Mouse (Mus musculus): ENCODE measurements around the gene Ptpn18. TPM values are rescaled to one million over a fixed set of nuclear protein-coding genes. Genes with fewer than 3 reads are reported as not detected.

The Ptpn18 gene
- total RNA-seq, 2 experiments from 2014 or later, result 3.4 to 4.0 TPM

DNA sequence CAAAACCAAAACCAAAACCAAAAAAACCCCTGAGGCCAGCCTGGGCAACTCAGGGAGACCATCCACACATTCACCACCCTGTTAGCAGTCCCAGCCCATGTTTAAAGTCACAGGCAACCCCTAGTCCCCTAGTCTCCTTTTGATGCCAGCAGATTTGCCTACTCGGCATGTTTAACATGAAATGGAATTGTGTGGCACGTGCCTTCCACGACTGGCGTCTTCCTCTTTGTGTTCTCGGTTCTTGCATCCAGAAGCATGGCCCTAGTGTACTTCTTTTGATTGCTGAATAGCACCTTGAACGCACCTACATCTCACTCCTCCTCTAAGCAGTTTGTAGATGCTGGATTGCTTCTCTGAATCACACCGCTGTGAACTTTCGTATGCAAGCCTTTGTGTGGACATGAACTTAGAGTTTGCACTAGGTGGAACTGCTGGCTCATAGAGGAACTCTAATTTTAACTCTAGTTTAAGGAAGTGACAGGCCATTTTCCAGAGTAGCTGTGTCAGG, 4.8 kb downstream of the Ptpn18 start:
- intact Hi-C loops (cut with DNase I), result no loop called here
- DNase-seq, result no peak

DNA sequence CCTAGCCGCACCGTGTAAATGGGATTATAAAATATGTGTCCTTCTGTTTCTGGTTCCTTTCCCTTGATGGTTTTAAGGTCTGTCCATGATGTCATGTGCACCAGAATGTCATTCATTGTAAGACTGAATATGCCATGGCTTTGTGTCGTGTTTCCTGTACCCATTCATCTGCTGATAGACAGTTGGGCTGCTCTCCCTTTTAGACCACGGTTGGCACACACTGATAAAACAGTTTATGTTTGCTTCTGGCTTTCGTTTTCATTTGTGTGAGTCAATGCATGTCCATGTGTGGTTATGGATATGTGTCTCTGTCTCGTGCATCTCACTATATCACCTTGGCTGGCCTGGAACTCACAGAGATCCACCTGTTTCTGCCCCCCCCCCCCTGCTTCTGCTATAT, 5.9 kb downstream of the Ptpn18 start:
- no peak for DNase-seq
- intact Hi-C loops (cut with DNase I), result no loop called here

DNA sequence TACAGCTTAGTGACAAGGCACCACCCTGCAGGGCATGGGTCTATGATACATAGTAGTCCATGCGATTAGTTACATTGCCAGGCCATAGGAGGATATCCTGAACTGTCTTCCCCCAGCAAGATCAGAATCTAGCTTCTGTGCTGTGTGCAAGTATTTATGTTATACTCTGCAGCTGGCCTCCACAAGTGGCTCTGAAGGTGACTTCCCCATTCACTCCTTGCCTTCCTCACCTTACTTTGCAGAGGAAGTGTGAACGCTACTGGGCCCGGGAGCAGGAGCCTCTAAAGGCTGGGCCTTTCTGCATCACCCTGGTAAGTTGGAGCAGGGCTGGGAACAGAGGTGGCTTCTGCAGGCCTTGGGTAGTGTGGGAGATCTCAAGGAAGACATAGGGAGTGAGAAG, 8.5 kb downstream of the Ptpn18 start:
- no peak for DNase-seq
- intact Hi-C loops (cut with DNase I), result no loop called here

DNA sequence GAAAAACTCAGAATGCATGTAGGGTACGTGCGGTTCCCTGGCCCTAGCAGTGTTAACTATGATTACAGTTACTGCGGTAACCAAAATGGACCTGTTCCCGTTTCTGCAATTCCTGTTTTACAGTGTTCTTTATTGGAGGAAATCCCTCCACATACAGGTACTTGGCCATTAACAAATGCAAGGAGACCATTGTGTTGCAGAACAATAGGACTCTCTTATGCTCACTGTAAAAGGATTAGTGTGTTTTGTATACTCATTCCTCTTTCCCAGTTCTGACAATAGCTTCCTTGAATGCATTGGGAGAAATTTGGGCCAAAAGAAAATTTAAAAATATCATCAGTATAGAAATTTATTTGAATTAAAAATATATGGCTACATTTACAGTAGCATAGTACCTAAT, 8.9 kb downstream of the Ptpn18 start:
- no peak for DNase-seq
- intact Hi-C loops (cut with DNase I), result no loop called here

DNA sequence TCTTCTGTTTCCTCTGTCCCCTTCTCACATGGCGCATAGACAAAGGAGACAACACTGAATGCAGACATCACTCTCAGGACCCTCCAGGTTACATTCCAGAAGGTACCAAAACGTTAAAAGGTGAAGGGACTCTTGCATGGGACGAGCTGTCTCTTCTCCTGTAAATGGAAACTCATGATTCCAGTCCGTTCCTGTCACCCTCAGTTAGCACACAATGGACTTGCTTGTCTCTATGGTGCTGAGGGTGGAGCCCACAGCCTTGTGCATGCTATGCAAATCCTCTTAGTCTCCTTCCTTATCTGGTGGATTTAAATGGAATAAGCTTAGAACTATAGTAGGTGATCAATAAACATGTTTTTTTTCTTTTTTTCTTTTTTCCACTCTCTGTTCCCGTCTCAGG, 10.2 kb downstream of the Ptpn18 start:
- intact Hi-C loops (cut with DNase I), result no loop called here
- no peak for DNase-seq

DNA sequence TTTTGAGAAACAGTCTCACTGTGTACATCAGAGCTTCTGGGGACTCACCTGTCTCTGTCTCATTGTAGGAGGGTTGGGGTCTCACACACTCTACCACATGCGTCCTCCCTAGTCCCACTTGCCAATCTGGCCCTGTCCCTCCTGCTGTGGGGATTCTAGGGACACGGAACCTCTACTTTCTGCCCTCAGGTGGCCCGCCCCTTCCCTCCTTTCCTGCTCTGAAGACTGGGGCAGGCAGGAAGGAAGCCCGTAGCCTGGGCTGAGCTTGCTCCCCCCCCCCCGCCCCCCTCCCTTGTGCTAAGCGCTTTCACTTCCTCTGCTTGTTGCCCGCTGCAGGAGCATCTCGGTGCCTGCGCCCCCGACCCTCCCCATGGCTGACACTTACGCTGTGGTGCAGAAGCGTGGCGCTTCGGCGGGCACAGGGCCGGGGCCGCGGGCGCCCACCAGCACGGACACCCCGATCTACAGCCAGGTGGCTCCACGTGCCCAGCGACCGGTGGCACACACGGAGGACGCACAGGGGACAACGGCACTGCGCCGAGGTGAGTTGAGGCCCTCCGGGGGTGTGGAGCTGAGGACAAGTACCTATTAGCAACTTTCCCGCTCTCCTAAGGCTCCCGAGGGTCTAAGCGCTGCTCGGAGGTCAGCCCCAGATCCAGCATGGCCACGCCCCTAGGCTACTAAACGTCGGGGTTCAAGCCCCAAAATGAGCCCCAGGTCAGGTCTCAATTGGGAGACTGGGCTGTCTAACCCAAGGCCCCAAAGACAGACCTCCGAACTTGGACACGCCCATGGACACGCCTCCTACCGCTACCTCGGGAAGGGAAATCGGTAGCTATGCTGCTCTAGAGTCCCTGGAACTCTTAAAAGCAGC, 13.1 kb downstream of the Ptpn18 start:
- intact Hi-C loops (cut with DNase I), result no loop called here
- peak; percentile 14 for DNase-seq

DNA sequence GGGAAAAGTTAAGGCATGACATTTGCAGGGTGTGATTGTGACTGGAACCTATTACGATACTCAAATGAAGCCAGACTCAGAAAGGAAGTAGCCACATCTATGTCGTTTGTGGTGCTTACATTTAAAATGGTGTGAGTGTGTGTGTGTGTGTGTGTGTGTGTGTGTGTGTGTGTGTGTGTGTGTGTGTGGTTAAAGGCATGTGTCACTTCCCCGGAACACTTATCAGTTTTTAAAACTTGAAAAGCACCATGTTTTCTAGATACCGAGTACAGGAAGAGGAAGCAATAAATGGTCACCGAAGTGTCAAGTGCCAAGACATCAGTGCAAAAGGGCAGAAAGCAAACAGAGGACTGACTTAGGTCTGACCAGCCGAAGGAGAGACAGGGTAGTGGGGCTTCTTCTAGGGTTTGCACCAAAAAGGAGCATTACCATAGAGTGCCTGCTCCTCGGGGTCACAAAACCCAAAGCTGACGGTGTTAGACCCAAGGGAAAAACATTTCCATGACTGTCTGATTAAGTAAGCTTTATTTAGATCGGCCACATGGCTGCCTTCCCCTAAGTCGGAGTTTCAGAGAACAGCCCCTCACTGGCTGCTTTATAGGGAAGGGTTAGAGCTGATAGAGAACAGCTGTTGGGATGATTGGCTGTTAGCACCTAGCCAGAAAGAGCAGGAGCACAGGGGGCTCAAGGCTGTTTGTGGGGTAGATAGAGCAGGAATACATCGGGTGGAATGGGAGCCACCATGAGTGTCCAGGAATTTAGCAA, 19.5 kb downstream of the Ptpn18 start:
- intact Hi-C loops (cut with DNase I), result no loop called here
- DNase-seq, result no peak

DNA sequence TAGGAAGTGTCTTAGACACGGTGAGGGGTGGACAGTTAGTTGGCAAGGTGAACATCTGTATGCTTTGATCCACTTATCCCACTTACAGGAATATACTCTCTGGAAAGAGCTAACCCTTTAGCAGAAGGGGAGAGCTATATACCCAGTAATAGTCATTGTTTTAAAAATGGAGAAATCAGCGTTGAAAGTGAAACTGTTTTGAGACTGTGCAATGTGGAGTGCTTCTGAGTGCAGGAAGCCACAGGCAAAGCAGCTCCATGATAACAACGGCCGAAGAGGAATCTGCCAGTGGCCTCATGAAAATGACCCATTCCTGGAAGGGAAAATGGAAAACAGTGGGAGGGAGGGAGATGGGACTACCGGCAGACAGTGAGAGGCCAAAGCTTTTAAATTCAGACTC, 21.2 kb downstream of the Ptpn18 start:
- intact Hi-C loops (cut with DNase I), result no loop called here

DNA sequence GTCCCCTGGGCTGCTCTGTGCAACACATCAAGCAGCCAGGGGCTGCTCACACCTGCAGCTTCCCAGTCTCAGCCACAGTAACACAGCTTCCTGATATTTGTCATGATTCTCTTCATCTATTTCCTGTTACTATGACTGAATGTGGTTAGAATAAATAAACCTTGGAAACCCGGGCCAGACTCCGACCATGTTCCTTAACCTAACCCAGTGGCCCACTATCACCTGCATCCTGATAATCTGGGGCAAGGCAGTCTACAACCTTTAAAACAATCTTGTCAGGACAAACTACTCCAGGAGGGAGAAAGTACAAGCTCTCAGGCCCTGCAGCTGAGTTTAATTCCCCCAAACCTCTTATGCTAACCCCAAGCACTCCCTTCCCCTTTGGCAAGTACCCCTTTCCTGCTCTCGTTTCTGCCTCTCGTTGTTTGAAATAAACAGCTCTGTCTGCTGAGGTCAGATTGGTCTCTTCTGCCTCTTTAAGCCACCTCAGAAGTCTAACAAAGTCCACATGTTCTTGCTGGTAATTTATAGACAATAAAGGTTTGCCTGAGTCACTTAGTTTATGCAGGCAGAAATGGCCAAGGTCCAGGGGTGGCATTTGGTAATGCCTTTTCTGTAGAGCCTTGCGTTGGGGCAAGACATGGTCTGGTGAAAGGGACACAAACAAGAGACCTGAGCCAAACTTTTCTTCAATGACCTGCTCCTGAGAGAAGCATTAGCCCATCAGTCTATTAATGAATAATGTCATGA, 22.5 kb downstream of the Ptpn18 start:
- intact Hi-C loops (cut with DNase I), result no loop called here

More for the DNA sequence above, 21.2 kb downstream of the Ptpn18 start:
- no peak for DNase-seq

DNA sequence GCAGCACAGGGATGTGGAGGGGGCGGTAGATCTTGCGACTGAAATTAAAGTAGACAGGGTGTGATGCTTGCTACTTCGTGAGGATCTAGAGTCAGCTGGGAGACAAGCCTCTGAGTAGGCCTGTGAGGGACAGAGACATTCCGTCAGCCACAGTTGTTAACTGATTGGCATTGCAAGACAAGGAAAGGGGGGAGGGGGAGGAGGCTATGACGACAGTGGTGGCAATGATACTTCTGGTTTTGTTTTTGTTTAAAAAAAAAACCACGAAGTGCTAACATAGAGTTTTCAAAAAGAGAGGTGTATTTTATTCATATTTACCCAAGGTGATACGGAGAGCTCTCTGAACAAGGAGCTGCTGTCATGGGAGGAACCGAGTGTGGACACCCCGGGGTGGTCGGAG, 24.9 kb downstream of the Ptpn18 start:
- DNase-seq, result no peak
- intact Hi-C loops (cut with DNase I), result no loop called here

More for the DNA sequence above, 22.5 kb downstream of the Ptpn18 start:
- DNase-seq, result no peak

DNA sequence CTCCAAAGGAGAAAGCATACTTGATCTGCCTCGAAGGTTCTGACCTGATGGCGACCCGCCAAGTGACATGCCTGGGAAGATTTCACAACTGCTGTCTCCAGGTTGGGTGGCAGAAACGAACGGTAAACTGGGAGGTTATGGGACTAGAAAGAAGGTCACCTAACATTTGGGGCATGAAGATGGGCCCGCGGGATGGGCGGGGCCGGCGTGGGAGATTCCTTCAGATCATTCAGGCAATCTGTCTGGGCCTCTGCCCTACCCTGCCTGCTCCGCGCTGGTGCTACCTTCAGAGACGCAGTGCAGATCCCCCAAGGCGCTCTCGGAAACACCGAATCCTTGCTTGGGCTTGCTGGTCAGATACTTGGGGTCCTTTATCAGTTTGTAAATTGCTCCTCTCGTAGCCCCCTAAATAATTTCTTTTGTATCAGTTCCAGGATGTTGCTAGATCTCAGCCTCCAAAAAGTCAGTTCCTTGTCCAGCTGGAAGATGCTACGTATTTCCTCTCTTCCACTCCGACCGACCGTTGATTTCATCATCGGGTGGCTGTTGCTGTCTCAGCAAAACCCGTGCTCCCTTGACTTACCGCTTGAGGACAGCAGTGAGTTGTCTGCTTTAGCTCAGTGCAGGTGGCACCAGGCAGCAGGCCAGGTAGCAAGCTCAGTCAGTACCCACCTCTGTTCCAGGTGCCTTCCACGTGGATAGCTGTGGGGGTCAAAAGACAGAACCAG, 26.1 kb downstream of the Ptpn18 start:
- DNase-seq, result peak; percentile 51
- intact Hi-C loops (cut with DNase I), result no loop called here

DNA sequence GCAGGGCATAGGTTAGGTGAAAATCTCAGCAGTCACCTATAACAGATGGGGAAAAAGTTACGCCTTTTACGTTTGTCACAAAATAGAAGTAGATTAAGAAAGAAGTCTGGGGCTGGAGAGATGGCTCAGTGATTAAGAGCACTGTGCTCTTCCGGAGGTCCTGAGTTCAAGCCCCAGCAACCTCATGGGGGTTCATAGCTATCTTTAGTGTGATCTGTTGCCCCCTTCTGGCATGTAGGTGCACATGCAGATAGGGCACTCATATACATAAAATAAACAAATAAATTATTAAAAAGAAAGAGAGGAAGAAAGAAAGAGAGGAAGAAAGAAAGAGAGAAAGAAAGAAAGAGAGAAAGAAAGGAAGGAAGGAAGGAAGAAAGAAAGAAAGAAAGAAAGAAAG, 27.8 kb downstream of the Ptpn18 start:
- DNase-seq, result no peak
- intact Hi-C loops (cut with DNase I), result no loop called here

DNA sequence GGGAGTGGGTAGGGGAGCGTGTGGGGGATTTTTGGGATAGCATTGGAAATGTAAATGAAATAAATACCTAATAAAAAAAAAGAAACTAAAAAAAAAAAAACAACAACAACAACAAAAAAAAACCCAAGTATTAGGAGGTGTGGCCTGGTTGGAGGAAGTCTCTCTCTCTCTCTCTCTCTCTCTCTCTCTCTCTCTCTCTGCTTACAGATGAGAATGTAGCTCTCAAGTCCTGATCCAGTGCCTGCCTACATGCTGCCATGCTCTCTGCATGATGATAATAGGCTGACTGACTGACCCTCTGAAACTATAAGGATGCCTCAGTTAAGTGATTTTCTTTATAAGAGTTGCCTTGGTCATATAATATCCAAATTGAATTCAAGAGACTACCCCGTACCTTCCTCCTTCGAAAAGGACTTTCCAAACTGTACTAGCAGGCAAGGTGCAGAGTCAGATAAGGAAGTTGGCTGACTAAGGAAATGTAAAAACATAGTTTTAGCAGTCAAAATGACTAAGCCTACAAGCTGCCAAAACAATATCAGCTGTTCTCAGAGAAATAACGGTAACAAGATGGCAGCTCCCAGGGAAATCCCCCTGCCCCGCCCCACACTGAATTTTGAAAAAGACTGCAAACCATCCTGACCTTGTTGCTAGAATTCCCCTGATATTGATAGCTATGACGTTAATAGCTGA, 30.4 kb downstream of the Ptpn18 start:
- intact Hi-C loops (cut with DNase I), result no loop called here

DNA sequence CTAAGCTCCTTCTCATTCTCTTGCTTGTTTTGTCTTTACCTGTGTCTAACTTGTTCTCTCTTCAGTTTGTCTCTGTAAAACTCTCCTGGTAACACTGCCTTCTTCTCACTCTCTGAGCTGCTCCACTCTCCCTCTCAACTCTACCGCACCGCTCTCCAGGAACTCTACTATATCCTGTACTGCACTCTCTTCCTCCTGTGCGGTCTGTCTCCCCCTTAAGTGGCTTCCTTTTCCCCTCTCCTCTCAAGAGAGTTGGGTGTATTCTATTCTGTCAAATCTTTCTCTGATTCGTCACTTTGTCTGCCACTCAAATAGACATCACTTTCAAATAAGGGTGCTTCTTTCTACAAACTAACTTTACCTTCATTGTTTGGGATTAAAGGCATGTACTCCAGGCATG, 31.9 kb downstream of the Ptpn18 start:
- DNase-seq, result no peak
- intact Hi-C loops (cut with DNase I), result no loop called here

More for the DNA sequence above, 30.4 kb downstream of the Ptpn18 start:
- no peak for DNase-seq

DNA sequence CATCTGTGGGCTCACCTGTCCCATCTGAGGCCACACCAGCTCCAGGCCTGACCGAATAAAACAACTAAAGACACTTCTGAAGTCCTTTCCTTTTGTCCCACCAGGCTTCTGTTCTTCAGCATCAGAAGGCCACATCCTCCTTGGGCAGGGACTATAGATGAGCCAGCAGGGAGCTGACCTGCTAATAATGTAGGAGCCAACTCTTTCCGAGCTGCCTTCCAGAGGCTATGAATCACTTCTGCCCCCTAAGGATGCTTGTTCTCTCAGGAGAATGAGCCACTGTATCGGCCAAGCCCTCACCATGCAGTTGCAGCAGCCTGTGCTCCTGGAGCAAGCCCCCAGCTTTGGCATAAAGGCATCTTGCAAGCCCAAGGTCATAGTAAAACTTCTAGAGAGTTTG, 43.4 kb downstream of the Ptpn18 start:
- no peak for DNase-seq
- intact Hi-C loops (cut with DNase I), result no loop called here

DNA sequence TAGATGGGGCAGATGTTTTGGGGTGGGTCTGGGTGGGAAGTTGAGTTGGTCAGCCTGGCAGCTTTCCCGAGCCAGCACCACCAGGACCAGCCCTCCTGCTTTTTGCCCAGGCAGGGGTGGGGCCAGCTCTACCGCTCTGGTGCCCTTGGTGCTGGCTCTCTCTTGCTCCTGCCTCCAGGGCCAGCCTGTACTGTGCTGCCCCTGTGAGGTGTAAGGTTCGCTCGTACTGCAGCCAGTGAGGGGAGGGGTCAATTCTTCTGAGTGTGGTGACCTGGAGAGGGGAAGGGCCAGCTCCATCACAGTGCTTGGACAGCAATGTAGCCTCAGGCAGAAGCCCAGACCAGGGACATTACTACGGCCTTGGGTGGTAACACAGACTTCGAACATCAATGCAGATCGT, 45.7 kb downstream of the Ptpn18 start:
- intact Hi-C loops (cut with DNase I), result no loop called here
- DNase-seq, result no peak

DNA sequence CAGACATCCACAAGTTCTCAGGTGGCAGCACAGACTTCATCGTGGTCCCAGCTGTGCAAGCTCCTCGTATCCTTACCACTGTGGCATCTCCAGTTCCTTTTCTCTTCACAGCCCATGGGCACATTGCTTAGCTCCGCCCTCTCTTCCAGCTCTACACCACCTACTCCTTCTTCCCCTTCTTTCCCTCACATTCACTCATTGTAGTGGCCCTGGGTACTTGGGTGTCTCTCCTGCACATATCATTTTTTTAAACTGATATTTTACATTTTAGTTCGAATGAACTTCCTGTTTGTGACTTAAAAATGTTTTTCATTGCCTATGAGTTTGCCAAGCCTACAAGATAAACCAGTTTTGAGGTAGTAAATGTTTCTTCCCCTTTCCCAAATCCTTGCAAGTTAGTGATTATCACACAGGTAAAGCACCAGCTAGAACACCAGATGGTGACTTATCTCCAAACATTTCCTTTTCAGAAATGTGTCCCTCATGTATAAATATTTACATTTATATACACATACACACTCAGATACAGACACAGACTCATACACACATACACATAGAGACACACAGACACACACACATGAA, 46.5 kb downstream of the Ptpn18 start:
- DNase-seq, result no peak
- intact Hi-C loops (cut with DNase I), result no loop called here

DNA sequence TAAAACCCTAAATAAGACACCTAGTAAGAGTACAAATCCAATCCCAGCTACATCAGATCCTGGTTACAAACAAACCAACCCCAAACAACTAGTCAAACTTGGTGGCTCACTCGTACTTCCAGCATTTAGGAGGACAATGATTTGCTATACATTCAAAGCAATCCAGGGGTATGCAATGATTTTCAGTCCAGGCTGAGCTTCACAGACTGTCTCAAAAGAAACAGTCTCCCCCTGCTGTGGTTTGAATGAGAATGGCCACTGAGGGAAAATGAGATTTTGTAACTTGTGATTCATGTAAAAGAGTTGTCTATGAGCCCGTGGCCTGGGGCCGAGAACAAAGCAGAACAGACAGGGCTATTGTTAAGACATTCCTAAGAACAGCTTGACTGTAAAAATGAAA, 48.4 kb downstream of the Ptpn18 start:
- no peak for DNase-seq
- intact Hi-C loops (cut with DNase I), result no loop called here

DNA sequence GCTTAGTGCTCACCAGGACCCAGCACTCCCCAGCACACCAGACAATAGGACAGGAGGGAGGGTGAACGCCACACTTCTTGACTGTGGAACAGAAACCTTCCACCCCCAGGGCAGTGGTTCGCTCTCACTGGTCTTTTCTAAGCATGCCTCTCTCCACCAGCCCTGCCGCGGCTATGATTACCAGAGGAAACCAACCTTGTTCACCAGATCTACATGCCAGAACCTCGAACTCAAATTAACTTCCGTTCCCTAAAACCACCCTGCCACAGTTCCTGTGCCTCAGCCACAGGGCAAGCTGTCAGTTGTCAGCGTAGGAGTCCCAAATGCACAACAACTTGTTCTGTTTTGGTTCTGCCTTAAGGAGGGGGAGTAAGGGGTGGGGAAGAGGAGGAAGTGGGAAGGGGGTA, 51.0 kb downstream of the Ptpn18 start:
- intact Hi-C loops (cut with DNase I), result no loop called here
- DNase-seq, result no peak

DNA sequence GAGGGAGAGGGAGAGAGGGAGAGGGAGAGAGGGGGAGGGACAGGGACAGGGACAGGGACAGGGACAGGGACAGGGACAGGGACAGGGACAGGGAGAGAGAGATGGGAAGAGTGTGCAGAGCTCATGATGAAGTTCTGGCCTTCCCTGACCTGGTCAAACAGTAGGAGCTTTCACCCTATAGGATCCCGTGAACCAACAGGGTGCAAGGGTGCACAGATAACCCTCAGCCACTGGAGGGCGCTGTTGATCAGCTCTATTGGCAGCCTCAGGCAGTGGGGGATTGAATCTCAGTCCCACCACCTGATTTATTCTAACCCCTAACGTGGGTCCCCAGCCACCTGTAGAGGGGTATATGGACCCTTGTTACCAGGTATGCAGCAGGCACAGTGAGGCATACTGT, 51.5 kb downstream of the Ptpn18 start:
- intact Hi-C loops (cut with DNase I), result no loop called here
- peak; percentile 71 for DNase-seq
